Mouse (Mus musculus) heart, embryonic 14.5 days (tissue): Measurements from ENCODE around the gene Arap2. TPM values are rescaled to one million over a fixed set of nuclear protein-coding genes. Genes with fewer than 3 reads are reported as not detected.

Source experiments
- ATAC-seq: fragments of 200-750 bp; cut with Nextera tagmentation; 2 replicates; pipeline ENCODE4 v1.8.0; 2017; ENCODE audit warnings: low read depth, moderate TSS enrichment; ENCODE audit not compliant: insufficient number of reproducible peaks, insufficient read depth, low FRiP score
- H3K27ac ChIP-seq, 2 experiments: fragments of 200-500 bp in 1 of 2; fragments of 300-500 bp in 1 of 2; sonication (generic) in 1 of 2; replicated peaks in 1 of 2; 2 replicates each; pipeline ENCODE4 v1.5.1; 2012 to 2014; ENCODE audit warnings: low read depth in 2 of 2, low read length in 2 of 2, control low read depth in 1 of 2, mild to moderate bottlenecking in 1 of 2, mixed read lengths in 1 of 2; ENCODE audit not compliant: control insufficient read depth in 1 of 2, insufficient read depth in 1 of 2
- H3K27me3 ChIP-seq: fragments of 300-500 bp; sonication (generic); 2 replicates; pipeline ENCODE4 v1.6.1; 2014; ENCODE audit warnings: mild to moderate bottlenecking, low read length, control low read depth; ENCODE audit not compliant: control insufficient read depth, insufficient read depth
- H3K36me3 ChIP-seq: fragments of 300-500 bp; sonication (generic); 2 replicates; pipeline ENCODE4 v1.6.1; 2014; ENCODE audit warnings: mild to moderate bottlenecking, control low read depth, low read length, mixed read lengths; ENCODE audit not compliant: control insufficient read depth, insufficient read depth
- H3K4me1 ChIP-seq, 2 experiments: fragments of 200-500 bp in 1 of 2; fragments of 300-500 bp in 1 of 2; sonication (generic) in 1 of 2; 2 replicates each; pipeline ENCODE4 v1.6.1; 2012 to 2014; ENCODE audit warnings: low read length in 2 of 2, control low read depth in 1 of 2, mixed read lengths in 1 of 2; ENCODE audit not compliant: control insufficient read depth in 2 of 2, insufficient read depth in 2 of 2
- H3K4me2 ChIP-seq: fragments of 300-500 bp; sonication (generic); 2 replicates; pipeline ENCODE4 v1.6.1; 2014; ENCODE audit warnings: mild to moderate bottlenecking, low read length
- H3K4me3 ChIP-seq, 2 experiments: fragments of 200-500 bp in 1 of 2; fragments of 300-500 bp in 1 of 2; sonication (generic) in 1 of 2; 2 replicates each; pipeline ENCODE4 v1.5.1; 2012 to 2014; ENCODE audit warnings: low read length in 2 of 2, mild to moderate bottlenecking in 2 of 2, control low read depth in 1 of 2, low read depth in 1 of 2, moderate library complexity in 1 of 2; ENCODE audit not compliant: control insufficient read depth in 1 of 2, insufficient read depth in 1 of 2
- H3K9ac ChIP-seq: fragments of 300-500 bp; sonication (generic); 2 replicates; pipeline ENCODE4 v1.6.1; 2014; ENCODE audit warnings: mild to moderate bottlenecking, low read length
- H3K9me3 ChIP-seq: fragments of 300-500 bp; sonication (generic); 2 replicates; pipeline ENCODE4 v1.6.1; 2016; ENCODE audit warnings: low read length, control low read depth; ENCODE audit not compliant: control insufficient read depth
- WGBS: fragments of 180-500 bp; shearing (Covaris S2); extraction: QIAGEN DNeasy Blood & Tissue Kit; methylation state at CpG from one replicate; pipeline ENCODE4 v1.1.7; 2014; 5-methylcytosine and 5-hydroxymethylcytosine counted together
- polyA plus RNA-seq: library from polyadenylated mRNA; unstranded; fragments of >200 nt; fragmentation: Nextera tagmentation; extraction: Ambion mirVana; gene quantifications from 2 replicates; pipeline ENCODE4 v1.2.1, GENCODE M21; 2014

Arap2 gene
- polyA plus RNA-seq, 1 experiment from 2014 or later: 4.9 TPM

- no peaks in the 10 kb centered on the region for H3K4me1 ChIP-seq
- no peak overlapping the region for H3K4me2 ChIP-seq
- H3K9ac ChIP-seq: no peak overlapping the region
- no peak overlapping the region for H3K27ac ChIP-seq
- no peaks in the 10 kb centered on the region for H3K9me3 ChIP-seq
- H3K27me3 ChIP-seq: no peaks in the 10 kb centered on the region
- H3K4me3 ChIP-seq: no peak overlapping the region
- no peak for ATAC-seq
- no peaks in the 10 kb centered on the region for H3K36me3 ChIP-seq
- WGBS: 77% methylated on average over 5 of the region's 5 CpGs
These were observed 12.7 kb upstream of the Arap2 start for GRCm38 (mm10) chr5:62778682-62779081.

- Histone ChIP-seq H3K36me3 (no peaks in the 10 kb centered on the region), H3K4me2 (no peak overlapping the region), H3K4me3 (no peak overlapping the region), H3K4me1 (no peaks in the 10 kb centered on the region), H3K9me3 (no peaks in the 10 kb centered on the region), H3K27me3 (no peaks in the 10 kb centered on the region), H3K9ac (no peak overlapping the region), H3K27ac (no peak overlapping the region)
- ATAC-seq: no peak
- 84% methylated on average over 8 of the region's 8 CpGs for WGBS
These were observed 11.8 kb upstream of the Arap2 start for GRCm38 (mm10) chr5:62777804-62778203.

GRCm38 (mm10) chr5:62771775-62772599, 6.0 kb upstream of the Arap2 start:
- H3K9me3 ChIP-seq: no peaks in the 10 kb centered on the region
- H3K4me2 ChIP-seq: no peak overlapping the region
- ATAC-seq: no peak
- H3K4me1 ChIP-seq: no peaks in the 10 kb centered on the region
- H3K36me3 ChIP-seq: no peaks in the 10 kb centered on the region
- 80% methylated on average over 11 of the region's 11 CpGs for WGBS
- H3K9ac ChIP-seq: no peak overlapping the region
- no peak overlapping the region for H3K27ac ChIP-seq
- H3K4me3 ChIP-seq: no peak overlapping the region
- no peaks in the 10 kb centered on the region for H3K27me3 ChIP-seq

GRCm38 (mm10) chr5:62765459-62765783, 538 bp downstream of the Arap2 start:
- Histone ChIP-seq H3K9me3 (no peaks in the 10 kb centered on the region), H3K4me1 (peaks cover 9 to 15% of the 10 kb centered on the region in 2 experiments), H3K9ac (peak overlapping the region; percentile 76), H3K4me3 (peak overlapping the region; percentile 69 to 87), H3K4me2 (peak overlapping the region; percentile 74), H3K27me3 (no peaks in the 10 kb centered on the region), H3K36me3 (no peaks in the 10 kb centered on the region), H3K27ac (no peak overlapping the region)
- no peak for ATAC-seq
- 19% methylated on average over 5 of the region's 5 CpGs for WGBS

- H3K27ac ChIP-seq: no peak overlapping the region
- H3K4me1 ChIP-seq: peaks cover 9 to 15% of the 10 kb centered on the region in 2 experiments
- H3K9ac ChIP-seq: no peak overlapping the region
- no peak overlapping the region for H3K4me3 ChIP-seq
- no peaks in the 10 kb centered on the region for H3K9me3 ChIP-seq
- no peaks in the 10 kb centered on the region for H3K36me3 ChIP-seq
- no peaks in the 10 kb centered on the region for H3K27me3 ChIP-seq
- ATAC-seq: no peak
- no peak overlapping the region for H3K4me2 ChIP-seq
- WGBS: 68% methylated on average over 5 of the region's 5 CpGs
These were observed 1.8 kb downstream of the Arap2 start for GRCm38 (mm10) chr5:62764161-62764560.

GRCm38 (mm10) chr5:62763046-62763445, 2.9 kb downstream of the Arap2 start:
- Histone ChIP-seq H3K27ac (peak overlapping the region; percentile 24 to 32; a peak in 3 of 4 replicates), H3K4me3 (no peak overlapping the region), H3K9me3 (no peaks in the 10 kb centered on the region), H3K27me3 (no peaks in the 10 kb centered on the region), H3K9ac (no peak overlapping the region), H3K4me1 (peaks cover 9 to 15% of the 10 kb centered on the region in 2 experiments), H3K4me2 (no peak overlapping the region), H3K36me3 (no peaks in the 10 kb centered on the region)
- 75% methylated on average over 1 of the region's 1 CpGs for WGBS
- ATAC-seq: no peak

GRCm38 (mm10) chr5:62762298-62762960, 3.5 kb downstream of the Arap2 start:
- 0 out of 2 replicates have a peak overlapping the region, but pooled peaks have one; percentile 8 for H3K9ac ChIP-seq
- 9% methylated on average over 4 of the region's 4 CpGs for whole genome bisulfite sequencing
- peak overlapping the region; percentile 24 to 73 for H3K27ac ChIP-seq
- no peaks in the 10 kb centered on the region for H3K27me3 ChIP-seq
- no peak for ATAC-seq
- H3K4me3 ChIP-seq: no peak overlapping the region
- H3K36me3 ChIP-seq: no peaks in the 10 kb centered on the region
- no peaks in the 10 kb centered on the region for H3K9me3 ChIP-seq
- peaks cover 9 to 15% of the 10 kb centered on the region in 2 experiments for H3K4me1 ChIP-seq
- peak overlapping the region; percentile 30 for H3K4me2 ChIP-seq
